Mouse (Mus musculus): ENCODE data around the gene Prdx4.

GRCm38 (mm10) chrX:155306390-155306789, 34.2 kb downstream of the Prdx4 start:
- TF ChIP-seq POLR2A (IDR thresholded peaks at IDR 0.05; ENCODE audit: insufficient read depth, low read depth, low read length) (no peak), CTCF (IDR thresholded peaks at IDR 0.05) (peak; percentile 54)

All from heart, adult 2 months (tissue).